Mouse (Mus musculus): ENCODE results near the gene Frem1. TPM values are rescaled to one million over a fixed set of nuclear protein-coding genes. Genes with fewer than 3 reads are reported as not detected.
A peak's percentile ranks its signal among the peaks of the same experiment; 100 is the strongest.

Gene Frem1
- total RNA-seq, 2 experiments from 2014 or later: 1.8 to 2.0 TPM

GRCm38 (mm10) chr4:82946276-82946612 lies 105.9 kb downstream of the Frem1 start:
- peak in 1 of 2 experiments; percentile 60 for DNase-seq (ENCODE audit: extremely low spot score in 1 of 2, low spot score in 2 of 2)
- intact Hi-C loops (cut with DNase I): loop anchor here (5.0 kb wide), 1 partner anchor 236 kb away; no protein-coding TSS in a partner anchor

GRCm38 (mm10) chr4:82945572-82946275 lies 106.4 kb downstream of the Frem1 start:
- intact Hi-C loops (cut with DNase I): loop anchor here (5.0 kb wide), 1 partner anchor 237 kb away; no protein-coding TSS in a partner anchor
- DNase-seq (ENCODE audit: extremely low spot score in 1 of 2, low spot score in 2 of 2): no peak

- no peak for DNase-seq (ENCODE audit: extremely low spot score in 1 of 2, low spot score in 2 of 2)
- intact Hi-C loops (cut with DNase I): no loop called here
Measured at GRCm38 (mm10) chr4:82940680-82941079, 111.5 kb downstream of the Frem1 start.

GRCm38 (mm10) chr4:82940248-82940647 lies 111.9 kb downstream of the Frem1 start:
- intact Hi-C loops (cut with DNase I): no loop called here
- no peak for DNase-seq (ENCODE audit: extremely low spot score in 1 of 2, low spot score in 2 of 2)

GRCm38 (mm10) chr4:82934308-82934707 lies 117.8 kb downstream of the Frem1 start:
- DNase-seq (ENCODE audit: extremely low spot score in 1 of 2, low spot score in 2 of 2): peak; percentile 42 to 48
- intact Hi-C loops (cut with DNase I): loop anchor here (5.0 to 10.0 kb wide), 6 partner anchors 77 to 1760 kb away; partner anchors contain the start of gene Zdhhc21

GRCm38 (mm10) chr4:82933698-82934210 lies 118.4 kb downstream of the Frem1 start:
- peak; percentile 80 to 86 for DNase-seq (ENCODE audit: extremely low spot score in 1 of 2, low spot score in 2 of 2)
- intact Hi-C loops (cut with DNase I): loop anchor here (5.0 to 10.0 kb wide), 6 partner anchors 76 to 1759 kb away; partner anchors contain the start of gene Zdhhc21

GRCm38 (mm10) chr4:82930079-82930478 lies 122.1 kb downstream of the Frem1 start:
- no peak for DNase-seq (ENCODE audit: extremely low spot score in 1 of 2, low spot score in 2 of 2)
- intact Hi-C loops (cut with DNase I): loop anchor here (5.0 to 10.0 kb wide), 6 partner anchors 73 to 1755 kb away; partner anchors contain the start of gene Zdhhc21

GRCm38 (mm10) chr4:82921962-82922361 lies 130.2 kb downstream of the Frem1 start:
- intact Hi-C loops (cut with DNase I): no loop called here
- DNase-seq (ENCODE audit: extremely low spot score in 1 of 2, low spot score in 2 of 2): no peak

GRCm38 (mm10) chr4:82918625-82919024 lies 133.5 kb downstream of the Frem1 start:
- DNase-seq (ENCODE audit: extremely low spot score in 1 of 2, low spot score in 2 of 2): no peak
- intact Hi-C loops (cut with DNase I): loop anchor here (5.0 kb wide), 1 partner anchor 61 kb away; the partner anchor contains the start of gene Zdhhc21

- intact Hi-C loops (cut with DNase I): loop anchor here (5.0 kb wide), 1 partner anchor 59 kb away; the partner anchor contains the start of gene Zdhhc21
- no peak for DNase-seq (ENCODE audit: extremely low spot score in 1 of 2, low spot score in 2 of 2)
Measured at GRCm38 (mm10) chr4:82916678-82917050, 135.5 kb downstream of the Frem1 start.

- intact Hi-C loops (cut with DNase I): loop anchor here (5.0 kb wide), 1 partner anchor 59 kb away; the partner anchor contains the start of gene Zdhhc21
- peak; percentile 45 to 60 for DNase-seq (ENCODE audit: extremely low spot score in 1 of 2, low spot score in 2 of 2)
Measured at GRCm38 (mm10) chr4:82916003-82916677, 136.0 kb downstream of the Frem1 start.

GRCm38 (mm10) chr4:82915576-82915975 lies 136.6 kb downstream of the Frem1 start:
- intact Hi-C loops (cut with DNase I): loop anchor here (5.0 kb wide), 1 partner anchor 58 kb away; the partner anchor contains the start of gene Zdhhc21
- DNase-seq (ENCODE audit: extremely low spot score in 1 of 2, low spot score in 2 of 2): no peak

- DNase-seq (ENCODE audit: extremely low spot score in 1 of 2, low spot score in 2 of 2): no peak
Measured at GRCm38 (mm10) chr4:82914601-82915143, 137.5 kb downstream of the Frem1 start.

GRCm38 (mm10) chr4:82895227-82895626 lies 156.9 kb downstream of the Frem1 start:
- intact Hi-C loops (cut with DNase I): no loop called here

More at GRCm38 (mm10) chr4:82914601-82915143, 137.5 kb downstream of the Frem1 start:
- intact Hi-C loops (cut with DNase I): loop anchor here (5.0 kb wide), 1 partner anchor 57 kb away; the partner anchor contains the start of gene Zdhhc21

GRCm38 (mm10) chr4:82892247-82892646 lies 159.9 kb downstream of the Frem1 start:
- DNase-seq (ENCODE audit: extremely low spot score in 1 of 2, low spot score in 2 of 2): no peak
- intact Hi-C loops (cut with DNase I): no loop called here

More at GRCm38 (mm10) chr4:82895227-82895626, 156.9 kb downstream of the Frem1 start:
- no peak for DNase-seq (ENCODE audit: extremely low spot score in 1 of 2, low spot score in 2 of 2)

GRCm38 (mm10) chr4:82891566-82891965 lies 160.6 kb downstream of the Frem1 start:
- intact Hi-C loops (cut with DNase I): no loop called here
- DNase-seq (ENCODE audit: extremely low spot score in 1 of 2, low spot score in 2 of 2): no peak

- intact Hi-C loops (cut with DNase I): no loop called here
- no peak for DNase-seq (ENCODE audit: extremely low spot score in 1 of 2, low spot score in 2 of 2)
Measured at GRCm38 (mm10) chr4:82891049-82891448, 161.1 kb downstream of the Frem1 start.

GRCm38 (mm10) chr4:82890585-82890984 lies 161.6 kb downstream of the Frem1 start:
- intact Hi-C loops (cut with DNase I): no loop called here
- DNase-seq (ENCODE audit: extremely low spot score in 1 of 2, low spot score in 2 of 2): no peak

- intact Hi-C loops (cut with DNase I): no loop called here
Measured at GRCm38 (mm10) chr4:82886148-82886547, 166.0 kb downstream of the Frem1 start.

More at GRCm38 (mm10) chr4:82886148-82886547, 166.0 kb downstream of the Frem1 start:
- no peak for DNase-seq (ENCODE audit: extremely low spot score in 1 of 2, low spot score in 2 of 2)
